Mouse (Mus musculus) adrenal gland, postnatal 25 days (tissue): Measurements from ENCODE around the gene Dnaic2. TPM values are rescaled to one million over a fixed set of nuclear protein-coding genes. Genes with fewer than 3 reads are reported as not detected.
A peak's percentile ranks its signal among the peaks of the same experiment; 100 is the strongest.

ENCODE experiments used
- DNase-seq: peaks from one replicate; pipeline ENCODE4 v3.0.0; 2021; ENCODE audit warnings: mixed read lengths
- long read RNA-seq: library from polyadenylated mRNA; stranded (forward); transcript quantifications from one replicate; pipeline ENCODE4 v2.0.0, GENCODE M21; 2021
- total RNA-seq: library from RNA; stranded (reverse); gene quantifications from 2 replicates; pipeline ENCODE4 v1.2.3, GENCODE M21; 2021

Gene Dnaic2
- 0.67 and 1.2 TPM in 2 replicates for total RNA-seq
- long read RNA-seq, result 0 reads

GRCm38 (mm10) chr11:114726965-114727825 lies at the start of gene Dnaic2:
Gene Dnaic2, plus strand, starts transcription at chr11:114727408.
- DNase-seq, result peak; percentile 75

GRCm38 (mm10) chr11:114679582-114679981 lies 47.6 kb upstream of the Dnaic2 start:
- DNase-seq, result peak; percentile 53

GRCm38 (mm10) chr11:114680291-114680690 lies 46.9 kb upstream of the Dnaic2 start:
- peak; percentile 74 for DNase-seq

DNA sequence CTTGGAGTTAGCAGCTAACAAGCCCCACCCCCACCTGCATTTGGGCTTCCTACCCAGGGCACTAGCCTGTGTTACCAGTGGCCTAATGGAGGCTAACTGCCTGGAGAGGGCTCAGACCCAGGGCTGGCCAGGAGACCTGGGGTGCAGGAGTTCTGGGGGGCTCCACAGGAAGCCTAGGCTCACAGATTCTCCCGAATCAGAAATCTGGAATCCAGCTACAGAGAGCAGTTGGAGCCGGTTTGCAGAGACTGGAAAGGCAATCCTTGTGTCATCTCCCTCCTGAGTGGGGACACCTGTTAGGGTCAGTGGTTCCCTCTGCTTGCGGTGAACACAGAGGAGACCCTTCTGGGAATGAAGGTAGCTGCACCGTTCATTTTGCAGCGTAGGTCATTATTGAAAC lies 46.2 kb upstream of the Dnaic2 start:
- no peak for DNase-seq

DNA sequence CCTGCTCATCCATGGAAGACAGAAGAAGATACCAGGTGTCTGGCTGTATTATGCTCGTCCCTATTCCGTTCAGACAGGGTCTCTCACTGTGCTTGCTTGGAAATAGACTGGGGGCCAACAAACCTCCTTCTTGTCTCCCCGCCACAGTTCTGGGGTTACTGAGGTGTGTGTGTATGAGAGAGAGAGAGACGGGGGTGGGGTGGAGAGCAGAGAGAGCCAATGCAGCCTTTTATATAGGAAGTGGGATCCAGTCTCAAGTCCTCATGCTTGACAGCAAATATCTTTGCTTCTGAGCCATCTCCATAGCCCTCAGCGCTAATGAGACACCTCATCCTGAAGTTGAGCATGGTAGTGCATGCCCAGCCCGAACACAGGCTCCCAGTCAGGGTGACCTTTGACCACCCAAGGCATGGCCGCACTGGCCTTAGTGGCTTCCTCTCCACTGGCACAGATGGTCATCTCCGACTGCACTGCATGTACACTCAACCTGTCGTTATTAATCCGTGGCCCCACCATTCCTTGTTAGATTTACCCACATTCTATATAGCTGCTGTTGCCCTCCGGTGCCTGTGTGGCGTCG lies 44.8 kb upstream of the Dnaic2 start:
- DNase-seq, result no peak

GRCm38 (mm10) chr11:114683029-114683721 lies 44.0 kb upstream of the Dnaic2 start:
- DNase-seq, result no peak

DNA sequence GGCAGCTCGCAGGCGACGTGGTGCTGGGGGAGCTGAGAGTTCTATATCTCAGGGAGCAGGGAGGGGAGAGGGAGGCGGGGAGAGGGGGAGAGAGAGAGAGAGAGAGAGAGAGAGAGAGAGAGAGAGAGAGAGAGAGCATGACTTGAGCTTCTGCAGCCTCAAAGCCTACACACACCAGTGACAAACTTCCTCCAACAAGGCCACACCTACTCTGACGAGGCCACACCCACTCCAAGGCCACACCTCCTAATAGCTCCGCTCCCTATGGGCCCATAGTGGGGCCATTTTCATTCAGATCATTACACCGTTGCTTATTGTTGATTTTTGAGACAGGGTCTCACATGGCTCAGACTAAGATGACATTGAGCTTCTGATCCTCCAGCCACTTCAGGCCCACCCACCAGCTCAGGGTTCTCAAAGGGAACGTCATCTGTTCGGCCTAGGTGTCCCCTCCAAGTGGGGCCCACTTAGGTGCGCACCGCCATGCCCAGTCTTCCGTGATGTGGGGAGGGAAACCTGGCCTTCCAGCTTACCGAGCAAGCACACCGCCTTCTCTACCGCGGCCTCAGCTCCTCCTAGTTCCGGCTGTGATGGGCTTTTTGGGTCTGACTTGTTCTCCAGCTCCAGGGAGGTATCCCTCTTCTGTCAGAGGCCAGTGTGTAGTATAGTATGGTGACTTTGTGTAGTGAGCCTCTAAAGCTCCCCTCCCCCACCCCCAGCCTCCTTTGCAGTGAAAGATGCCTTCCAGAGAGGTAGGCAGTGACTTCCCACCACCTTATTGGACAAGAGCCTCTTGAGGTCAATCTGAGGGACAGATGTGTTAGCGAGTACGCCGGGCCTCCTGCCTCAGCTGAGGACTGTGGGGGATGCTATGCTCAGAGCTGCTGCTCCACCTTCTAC lies 43.2 kb upstream of the Dnaic2 start:
- DNase-seq, result no peak

GRCm38 (mm10) chr11:114684627-114685373 lies 42.4 kb upstream of the Dnaic2 start:
- DNase-seq, result peak; percentile 52

DNA sequence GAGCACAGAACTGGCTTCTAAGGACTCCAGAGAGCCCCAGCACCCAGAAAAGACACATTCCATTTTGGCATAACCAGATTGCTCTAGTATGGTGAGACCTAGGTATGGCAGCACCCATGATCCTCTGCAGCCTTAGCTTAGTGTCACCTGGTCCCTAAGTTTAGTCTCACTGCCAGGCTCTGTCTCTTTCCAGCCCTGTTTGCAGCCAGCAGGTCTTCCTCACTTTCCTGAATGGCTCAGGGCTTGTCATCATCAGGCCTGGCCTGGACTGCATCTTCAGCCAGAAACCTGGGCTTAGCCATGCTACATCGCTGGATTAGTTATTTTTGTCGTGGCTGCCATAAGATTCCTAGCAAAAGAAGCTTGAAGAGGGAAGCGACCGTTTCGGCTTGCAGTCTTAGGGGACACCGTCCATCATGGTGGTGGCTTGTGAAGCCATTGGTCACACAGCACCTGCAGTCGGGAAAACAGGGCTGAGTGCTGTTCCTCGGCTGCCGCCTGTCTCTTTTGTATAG lies 41.6 kb upstream of the Dnaic2 start:
- DNase-seq, result no peak

DNA sequence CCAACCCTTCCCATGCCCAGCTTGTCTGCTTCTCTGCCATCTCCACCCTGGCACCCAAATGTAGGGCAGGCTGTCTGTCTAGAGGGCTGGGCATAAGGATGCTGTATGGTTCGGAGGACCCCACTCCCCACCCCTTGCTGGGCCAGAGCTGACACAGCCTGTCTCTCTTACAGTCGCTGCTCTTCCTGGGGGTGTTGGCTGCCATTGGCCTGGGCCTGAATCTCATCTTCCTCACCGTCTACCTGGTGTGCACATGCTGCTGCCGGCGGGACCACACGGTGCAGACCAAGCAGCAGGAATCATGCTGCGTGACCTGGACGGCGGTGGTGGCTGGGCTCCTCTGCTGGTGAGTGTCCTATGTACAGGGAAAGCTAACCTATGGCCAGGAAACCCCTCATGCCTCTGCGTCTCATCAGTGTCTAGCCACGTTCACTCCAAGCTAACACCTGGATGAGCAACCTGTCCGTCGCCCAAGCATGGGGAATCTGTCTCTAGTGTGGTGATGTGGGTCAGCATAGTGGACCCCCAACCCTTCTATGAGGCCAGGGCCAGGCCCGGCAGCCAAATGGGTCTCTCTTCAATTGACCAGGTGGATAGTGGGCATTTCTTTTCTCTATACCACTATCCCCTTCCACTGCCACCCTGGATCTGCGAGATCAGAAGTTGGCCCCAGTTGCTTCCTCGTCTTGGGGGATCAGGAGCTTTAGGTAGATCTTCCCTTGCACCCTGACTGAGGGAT lies 40.8 kb upstream of the Dnaic2 start:
- DNase-seq, result no peak

DNA sequence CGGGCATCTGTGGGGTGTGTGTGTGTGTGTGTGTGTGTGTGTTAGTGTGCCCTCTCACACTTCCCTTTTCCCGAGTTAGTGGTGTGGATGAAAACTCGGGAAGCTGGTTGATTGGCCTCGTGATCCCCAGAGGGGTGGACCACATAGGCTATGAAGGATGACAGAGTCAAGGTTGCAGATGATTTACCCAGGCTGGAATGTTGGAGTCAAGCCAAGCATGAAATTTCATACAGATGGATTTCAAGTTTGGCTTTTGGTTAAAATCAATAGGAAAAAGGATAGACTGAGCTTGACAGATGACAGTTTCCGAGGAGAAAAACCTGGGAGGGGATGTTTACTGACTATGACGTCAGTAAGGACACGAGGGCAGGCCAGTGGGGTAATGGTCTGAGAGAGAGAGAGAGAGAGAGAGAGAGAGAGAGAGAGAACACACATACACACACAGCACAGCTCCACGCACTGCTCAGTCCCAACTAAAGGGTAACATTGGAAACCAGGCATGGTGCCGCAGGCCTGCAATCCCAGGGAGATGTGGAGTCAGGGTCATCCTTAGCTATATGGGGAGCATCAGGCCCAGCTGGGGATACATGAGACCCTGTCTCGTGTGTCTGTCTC lies 39.5 kb upstream of the Dnaic2 start:
- no peak for DNase-seq

DNA sequence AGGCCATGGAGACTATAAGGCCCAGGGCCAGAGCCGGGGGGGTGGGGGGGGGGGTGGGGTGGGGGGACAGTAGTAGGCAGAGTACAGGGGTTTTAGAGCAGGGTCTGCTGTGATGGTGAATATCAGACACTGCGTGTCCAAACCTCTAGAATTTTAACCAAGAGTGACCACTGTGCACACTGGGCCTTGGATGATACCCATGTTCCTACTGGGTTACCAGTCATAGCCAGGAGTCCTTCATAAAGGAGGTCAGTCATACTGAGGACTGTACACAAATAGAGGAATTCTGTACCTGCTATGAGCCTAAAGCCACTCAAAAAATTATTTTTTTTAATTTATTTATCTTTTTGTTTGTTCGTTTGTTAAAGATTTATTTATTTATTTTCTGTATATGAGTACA lies 38.5 kb upstream of the Dnaic2 start:
- DNase-seq, result no peak

- no peak for DNase-seq
Measured at GRCm38 (mm10) chr11:114690192-114690591, 37.0 kb upstream of the Dnaic2 start.

GRCm38 (mm10) chr11:114691454-114692182 lies 35.6 kb upstream of the Dnaic2 start:
- peak; percentile 48 for DNase-seq

- DNase-seq, result no peak
Measured at GRCm38 (mm10) chr11:114692601-114693000, 34.6 kb upstream of the Dnaic2 start.

DNA sequence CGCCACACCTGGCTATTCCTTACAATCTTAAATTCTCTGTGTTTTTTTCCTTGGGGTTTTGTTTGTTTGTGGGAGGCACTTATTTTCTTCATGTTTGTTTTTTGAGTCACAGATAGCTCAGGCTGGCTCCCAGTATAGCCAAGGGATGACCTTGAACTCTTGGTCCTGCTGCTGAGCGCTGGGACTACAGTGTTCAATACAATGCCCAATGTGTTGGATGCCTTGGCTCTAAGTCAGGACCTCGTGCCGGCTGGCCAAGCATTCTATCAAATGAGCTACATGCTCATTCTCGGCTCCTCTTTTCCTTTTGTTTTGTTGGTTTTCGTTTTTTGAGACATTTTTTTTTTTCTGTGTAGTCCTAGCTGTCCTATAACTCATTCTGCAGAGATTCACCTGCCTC lies 33.8 kb upstream of the Dnaic2 start:
- DNase-seq, result no peak

- peak; percentile 62 for DNase-seq
Measured at GRCm38 (mm10) chr11:114694451-114694850, 32.8 kb upstream of the Dnaic2 start.

GRCm38 (mm10) chr11:114698496-114698895 lies 28.7 kb upstream of the Dnaic2 start:
- no peak for DNase-seq

DNA sequence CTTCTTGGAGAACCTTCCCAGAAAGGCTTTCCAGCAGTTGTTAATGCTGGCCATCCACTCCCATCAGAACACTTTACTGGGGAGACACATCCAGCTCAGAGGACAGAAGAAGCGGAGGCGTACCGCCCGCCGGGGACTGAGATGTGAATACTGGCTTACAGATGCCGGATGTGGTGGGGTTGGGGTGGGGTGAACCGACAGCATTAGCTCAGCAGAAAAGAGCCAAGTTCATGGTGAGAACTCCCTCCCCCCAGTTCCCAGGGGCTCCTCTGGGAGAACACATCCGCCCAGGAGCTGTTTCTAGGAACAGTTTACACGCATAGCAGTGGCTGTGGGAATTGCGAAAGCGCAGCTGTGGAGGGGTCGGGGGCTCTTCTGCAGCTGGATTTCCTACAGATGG lies 27.7 kb upstream of the Dnaic2 start:
- DNase-seq, result no peak
